Mouse (Mus musculus) lung, embryonic 15.5 days (tissue): ENCODE measurements around the gene Mgst2. TPM values are rescaled to one million over a fixed set of nuclear protein-coding genes. Genes with fewer than 3 reads are reported as not detected.

Source experiments
- ATAC-seq: fragments of 200-750 bp; cut with Nextera tagmentation; 2 replicates; pipeline ENCODE4 v1.8.0; 2017; ENCODE audit warnings: moderate number of reproducible peaks, borderline replicate concordance; ENCODE audit not compliant: low FRiP score, low TSS enrichment; ENCODE audit errors: extremely low read depth
- H3K27ac ChIP-seq: fragments of 300-500 bp; sonication (generic); 2 replicates; pipeline ENCODE4 v1.5.1; 2015; ENCODE audit warnings: moderate library complexity, mild to moderate bottlenecking, inconsistent platforms
- H3K27me3 ChIP-seq: fragments of 300-500 bp; sonication (generic); 2 replicates; pipeline ENCODE4 v1.6.1; 2015; ENCODE audit warnings: inconsistent platforms
- H3K36me3 ChIP-seq: fragments of 300-500 bp; sonication (generic); 2 replicates; pipeline ENCODE4 v1.6.1; 2015; ENCODE audit warnings: inconsistent platforms
- H3K4me1 ChIP-seq: fragments of 300-500 bp; sonication (generic); 2 replicates; pipeline ENCODE4 v1.6.1; 2015; ENCODE audit warnings: inconsistent platforms
- H3K4me2 ChIP-seq: fragments of 300-500 bp; sonication (generic); 2 replicates; pipeline ENCODE4 v1.6.1; 2015; ENCODE audit warnings: inconsistent platforms, mild to moderate bottlenecking, moderate library complexity
- H3K4me3 ChIP-seq: fragments of 300-500 bp; sonication (generic); 2 replicates; pipeline ENCODE4 v1.5.1; 2015; ENCODE audit warnings: mild to moderate bottlenecking, inconsistent platforms
- H3K9ac ChIP-seq: fragments of 300-500 bp; sonication (generic); 2 replicates; pipeline ENCODE4 v1.6.1; 2015; ENCODE audit warnings: inconsistent platforms
- H3K9me3 ChIP-seq: fragments of 300-500 bp; sonication (generic); 2 replicates; pipeline ENCODE4 v1.6.1; 2016; ENCODE audit warnings: inconsistent platforms
- WGBS: fragments of 180-500 bp; shearing (Covaris S2); methylation state at CpG from one replicate; pipeline ENCODE4 v1.1.7; 2015; 5-methylcytosine and 5-hydroxymethylcytosine counted together
- polyA plus RNA-seq: library from polyadenylated mRNA; unstranded; fragments of >200 nt; fragmentation: Nextera tagmentation; extraction: Ambion mirVana; gene quantifications from 2 replicates; pipeline ENCODE4 v1.2.1, GENCODE M21; 2015

Mgst2 gene
- polyA plus RNA-seq, 1 experiment from 2014 or later: 3.2 TPM

DNA sequence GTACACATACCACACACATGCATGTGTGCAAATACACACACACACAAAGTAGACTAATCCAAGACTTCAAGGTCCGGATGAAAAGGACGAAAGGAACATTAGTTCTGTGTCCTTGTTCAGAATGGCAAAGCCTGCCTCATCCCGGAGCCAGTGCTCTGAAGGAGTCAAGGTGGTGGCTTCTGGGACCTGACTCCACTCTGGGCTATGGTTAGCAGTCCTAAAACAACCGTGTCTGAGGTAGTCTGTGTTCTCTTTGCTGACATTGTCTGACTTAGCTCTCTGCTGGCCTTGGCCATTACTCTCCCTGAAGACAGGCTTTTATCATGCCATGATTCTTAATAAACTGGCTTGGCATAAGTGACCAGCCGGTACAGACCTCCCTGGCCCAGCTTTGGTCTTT lies 745 bp upstream of the Mgst2 start:
- Histone ChIP-seq H3K27ac (no peak overlapping the region), H3K9me3 (no peaks in the 10 kb centered on the region), H3K36me3 (no peaks in the 10 kb centered on the region), H3K4me2 (no peak overlapping the region), H3K4me3 (no peak overlapping the region), H3K4me1 (peaks cover 26% of the 10 kb centered on the region), H3K9ac (no peak overlapping the region), H3K27me3 (no peaks in the 10 kb centered on the region)
- no peak for ATAC-seq
- WGBS: 84% methylated on average over 5 of the region's 5 CpGs

DNA sequence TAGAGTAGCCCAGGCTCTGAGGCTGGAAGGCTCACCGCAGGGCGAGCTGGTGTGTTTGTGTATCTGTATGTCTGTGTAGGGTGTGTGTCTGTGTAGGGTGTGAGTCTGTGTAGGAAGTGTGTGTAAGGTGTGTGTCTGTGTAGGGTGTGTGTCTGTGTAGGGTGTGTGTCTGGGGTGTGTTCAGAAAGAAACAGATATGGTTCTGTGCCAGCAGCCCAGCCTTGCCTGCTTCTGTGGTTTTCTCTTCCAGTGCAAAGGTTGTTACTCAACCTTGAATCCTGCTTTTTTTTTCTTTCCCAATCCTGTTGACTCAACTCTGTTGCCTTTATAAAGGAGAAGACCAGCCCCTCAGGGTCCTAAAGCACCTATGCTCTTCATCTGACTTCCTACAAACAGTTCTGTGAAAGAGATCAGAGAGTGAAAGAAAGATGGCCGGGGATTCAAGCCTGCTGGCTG lies 689 bp downstream of the Mgst2 start:
- H3K4me3 ChIP-seq: no peak overlapping the region
- no peaks in the 10 kb centered on the region for H3K9me3 ChIP-seq
- WGBS: 68% methylated on average over 3 of the region's 3 CpGs
- ATAC-seq: no peak
- no peaks in the 10 kb centered on the region for H3K27me3 ChIP-seq
- H3K4me1 ChIP-seq: peaks cover 32% of the 10 kb centered on the region
- peak overlapping the region; percentile 47; the same call in 1 of the 2 replicates for H3K27ac ChIP-seq
- H3K4me2 ChIP-seq: no peak overlapping the region
- no peaks in the 10 kb centered on the region for H3K36me3 ChIP-seq
- no peak overlapping the region for H3K9ac ChIP-seq

DNA sequence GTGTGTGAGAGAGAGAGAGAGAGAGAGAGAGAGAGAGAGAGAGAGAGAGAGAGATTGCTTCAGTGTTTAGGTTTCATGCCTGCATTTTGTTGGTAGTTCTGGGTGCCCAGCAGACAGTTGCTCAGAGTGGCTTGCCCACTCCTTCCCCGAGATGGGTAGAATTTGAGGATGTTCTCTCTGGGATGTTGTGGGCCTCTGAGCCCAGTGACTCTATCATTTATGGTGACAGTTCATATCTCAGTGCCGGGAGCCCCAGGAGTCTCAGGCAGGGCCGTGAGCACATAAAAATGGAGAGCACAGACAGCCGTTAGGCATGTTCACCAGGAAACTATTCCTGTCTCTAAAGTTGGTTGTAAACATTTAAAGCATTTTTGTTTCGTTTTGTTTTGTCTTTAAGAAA lies 1.2 kb downstream of the Mgst2 start:
- Histone ChIP-seq H3K4me1 (peaks cover 37% of the 10 kb centered on the region), H3K27me3 (no peaks in the 10 kb centered on the region), H3K27ac (0 out of 2 replicates have a peak overlapping the region, but pooled peaks have one; percentile 19), H3K36me3 (no peaks in the 10 kb centered on the region), H3K4me2 (no peak overlapping the region), H3K9me3 (no peaks in the 10 kb centered on the region), H3K9ac (no peak overlapping the region), H3K4me3 (no peak overlapping the region)
- no peak for ATAC-seq
- 29% methylated on average over 5 of the region's 5 CpGs for WGBS

DNA sequence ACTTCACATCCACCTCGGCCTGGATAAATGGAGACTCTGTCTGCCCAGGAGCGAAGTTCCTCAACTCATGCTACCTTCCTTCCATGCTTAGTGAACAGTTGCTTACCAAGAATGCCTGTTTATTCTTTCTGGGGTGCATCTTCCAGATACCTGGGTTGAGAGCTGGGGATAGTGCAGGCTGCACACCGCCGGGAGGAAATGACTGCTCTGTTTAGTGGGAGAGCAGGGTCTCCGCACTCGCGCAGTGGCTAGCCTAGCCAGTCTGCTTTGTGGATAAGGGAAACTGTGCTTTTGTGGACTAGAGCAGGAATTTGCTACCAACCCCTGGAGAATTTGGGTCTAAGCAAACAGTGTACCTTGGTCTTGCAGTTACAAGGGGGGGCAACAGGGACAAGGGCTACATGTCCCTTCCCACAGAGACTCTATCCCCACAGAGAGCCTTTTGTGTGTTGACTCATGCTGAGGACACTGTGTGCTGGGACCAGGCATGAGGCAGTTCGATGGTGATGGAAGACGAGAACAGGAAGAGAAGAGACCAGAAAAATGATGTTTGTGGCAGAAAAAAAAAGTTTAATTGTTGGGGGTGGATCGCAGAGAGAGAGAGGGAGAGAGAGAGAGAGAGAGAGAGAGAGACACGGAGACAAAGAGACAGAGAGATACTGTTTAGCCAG lies 1.9 kb downstream of the Mgst2 start:
- Histone ChIP-seq H3K27ac (peak overlapping the region; percentile 22; the same call in 1 of the 2 replicates), H3K9ac (peak overlapping the region; percentile 13; the same call in 1 of the 2 replicates), H3K36me3 (no peaks in the 10 kb centered on the region), H3K4me2 (no peak overlapping the region), H3K9me3 (no peaks in the 10 kb centered on the region), H3K27me3 (no peaks in the 10 kb centered on the region), H3K4me1 (peaks cover 37% of the 10 kb centered on the region), H3K4me3 (no peak overlapping the region)
- WGBS: 53% methylated on average over 11 of the region's 11 CpGs
- ATAC-seq: no peak

DNA sequence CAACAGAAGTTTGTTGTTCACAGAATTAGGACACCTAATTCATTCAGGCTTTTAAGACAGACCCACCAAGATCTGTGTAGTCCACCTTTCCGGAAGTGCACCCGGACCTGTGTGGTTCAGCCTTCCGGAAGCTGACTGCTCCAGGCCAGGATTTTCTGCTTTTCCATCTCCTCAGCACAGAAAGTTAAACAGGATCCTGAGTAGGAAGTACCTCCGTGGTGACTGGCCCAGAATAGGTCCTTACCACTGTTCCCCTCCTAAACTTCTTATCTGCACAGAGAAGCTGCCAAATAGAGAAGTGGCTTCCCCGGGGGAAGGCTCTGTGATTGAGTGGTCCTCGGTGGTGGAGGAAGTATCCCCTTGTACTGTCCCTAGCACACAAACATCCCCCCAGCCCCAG lies 2.4 kb downstream of the Mgst2 start:
- Histone ChIP-seq H3K9ac (no peak overlapping the region), H3K4me1 (peaks cover 38% of the 10 kb centered on the region), H3K27me3 (no peaks in the 10 kb centered on the region), H3K4me3 (no peak overlapping the region), H3K36me3 (no peaks in the 10 kb centered on the region), H3K9me3 (no peaks in the 10 kb centered on the region), H3K27ac (peak overlapping the region; percentile 22), H3K4me2 (no peak overlapping the region)
- no peak for ATAC-seq
- WGBS: 23% methylated on average over 6 of the region's 6 CpGs

DNA sequence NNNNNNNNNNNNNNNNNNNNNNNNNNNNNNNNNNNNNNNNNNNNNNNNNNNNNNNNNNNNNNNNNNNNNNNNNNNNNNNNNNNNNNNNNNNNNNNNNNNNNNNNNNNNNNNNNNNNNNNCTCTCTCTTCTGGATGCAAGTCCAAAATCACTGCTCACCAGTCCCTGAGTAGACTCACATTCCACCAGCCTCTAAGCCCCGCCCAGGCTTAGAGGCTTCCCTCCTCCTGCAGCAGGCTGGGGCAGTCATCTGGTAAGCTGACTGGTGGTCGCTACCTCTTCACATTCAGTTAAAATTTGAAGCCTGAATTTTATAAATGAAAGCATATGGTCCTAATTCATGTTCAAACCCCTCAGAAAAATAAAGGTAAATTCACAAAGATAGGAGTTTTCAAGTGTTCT lies 8.4 kb downstream of the Mgst2 start:
- H3K4me3 ChIP-seq: no peak overlapping the region
- 42% methylated on average over 2 of the region's 2 CpGs for WGBS
- ATAC-seq: no peak
- no peaks in the 10 kb centered on the region for H3K9me3 ChIP-seq
- H3K27me3 ChIP-seq: no peaks in the 10 kb centered on the region
- 0 out of 2 replicates have a peak overlapping the region, but pooled peaks have one; percentile 20 for H3K27ac ChIP-seq
- peaks cover 24% of the 10 kb centered on the region for H3K4me1 ChIP-seq
- H3K9ac ChIP-seq: no peak overlapping the region
- H3K36me3 ChIP-seq: no peaks in the 10 kb centered on the region
- H3K4me2 ChIP-seq: no peak overlapping the region

DNA sequence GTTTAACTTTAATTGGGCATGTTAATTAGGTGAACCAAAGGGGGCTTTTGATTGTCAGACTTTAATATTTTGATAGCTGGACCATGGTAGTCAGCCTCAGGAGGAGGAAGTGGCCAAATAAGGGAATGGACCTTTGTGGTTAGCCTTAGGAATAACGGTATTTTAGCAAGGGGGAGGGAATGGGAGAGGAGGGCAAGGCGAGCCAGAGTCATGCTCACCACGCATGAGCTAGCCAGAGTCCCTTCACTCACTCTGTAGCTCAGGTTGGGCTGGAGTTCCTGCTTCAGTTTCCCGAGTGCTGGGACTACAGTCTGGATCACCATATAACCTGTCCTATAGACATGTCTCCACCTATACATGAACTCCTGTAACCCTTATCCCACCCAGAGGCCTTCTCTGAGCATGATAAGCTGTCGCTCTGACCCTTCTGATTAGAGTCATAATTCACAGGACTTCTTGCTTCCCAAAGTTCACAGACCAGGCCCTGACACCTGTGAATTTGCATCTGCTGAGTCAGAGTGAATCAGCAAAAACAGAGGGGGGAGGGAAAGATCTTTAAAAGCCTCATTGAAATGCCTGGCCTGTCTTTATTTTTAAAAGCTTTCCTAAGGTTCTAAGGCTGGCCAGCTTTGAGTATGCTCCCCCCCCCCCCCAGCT lies 10.4 kb downstream of the Mgst2 start:
- ATAC-seq: no peak
- no peak overlapping the region for H3K27ac ChIP-seq
- H3K4me3 ChIP-seq: no peak overlapping the region
- H3K4me2 ChIP-seq: no peak overlapping the region
- no peaks in the 10 kb centered on the region for H3K27me3 ChIP-seq
- no peaks in the 10 kb centered on the region for H3K36me3 ChIP-seq
- H3K4me1 ChIP-seq: peaks cover 21% of the 10 kb centered on the region
- H3K9ac ChIP-seq: no peak overlapping the region
- no peaks in the 10 kb centered on the region for H3K9me3 ChIP-seq
- 68% methylated on average over 5 of the region's 5 CpGs for WGBS

DNA sequence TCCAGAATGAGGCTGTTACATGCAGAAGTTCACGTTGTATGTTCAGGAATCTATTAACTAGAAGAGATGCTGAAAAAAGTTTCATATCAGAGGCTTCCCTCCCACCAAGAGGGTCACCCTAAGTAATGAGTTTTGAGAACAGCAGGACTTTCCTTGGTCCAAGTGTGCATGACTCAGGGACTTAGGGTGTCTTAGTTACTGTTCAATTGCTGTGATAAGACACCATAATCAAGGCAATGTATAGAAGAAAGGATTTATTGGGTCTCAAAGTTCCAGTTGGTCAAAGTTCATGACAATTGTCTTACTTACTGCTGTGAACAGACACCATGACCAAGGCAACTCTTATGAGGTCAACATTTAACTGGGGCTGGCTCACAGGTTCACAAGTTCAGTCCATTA lies 10.9 kb downstream of the Mgst2 start:
- ATAC-seq: no peak
- Histone ChIP-seq H3K27ac (no peak overlapping the region), H3K9me3 (no peaks in the 10 kb centered on the region), H3K4me3 (no peak overlapping the region), H3K4me2 (no peak overlapping the region), H3K27me3 (no peaks in the 10 kb centered on the region), H3K36me3 (no peaks in the 10 kb centered on the region), H3K9ac (no peak overlapping the region), H3K4me1 (peaks cover 16% of the 10 kb centered on the region)
- WGBS: 87% methylated on average over 1 of the region's 1 CpGs

DNA sequence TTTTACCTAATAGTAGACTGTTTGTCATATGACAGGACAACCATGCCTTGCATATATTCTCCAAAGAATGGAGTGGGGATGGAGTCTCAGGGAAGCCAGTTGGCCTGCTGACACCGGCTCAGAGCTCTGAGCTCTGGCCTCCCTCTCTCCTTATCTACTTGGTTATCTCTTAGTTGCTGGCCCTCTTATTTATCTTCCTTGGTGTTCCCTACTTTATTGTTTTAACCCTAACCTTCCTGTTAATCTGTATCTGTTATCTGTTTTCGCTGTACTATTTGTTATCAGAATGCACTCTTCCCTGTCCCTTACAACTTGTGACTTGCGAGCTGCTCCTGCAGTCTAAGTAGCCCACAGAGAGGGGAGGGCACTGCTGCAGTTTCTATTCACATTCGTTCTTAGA lies 12.5 kb downstream of the Mgst2 start:
- Histone ChIP-seq H3K4me1 (peaks cover 11% of the 10 kb centered on the region; the same call in 1 of the 2 replicates), H3K9ac (no peak overlapping the region), H3K4me2 (no peak overlapping the region), H3K4me3 (no peak overlapping the region), H3K9me3 (no peaks in the 10 kb centered on the region), H3K36me3 (no peaks in the 10 kb centered on the region), H3K27me3 (no peaks in the 10 kb centered on the region), H3K27ac (no peak overlapping the region)
- no peak for ATAC-seq
- 36% methylated on average over 4 of the region's 4 CpGs for WGBS

DNA sequence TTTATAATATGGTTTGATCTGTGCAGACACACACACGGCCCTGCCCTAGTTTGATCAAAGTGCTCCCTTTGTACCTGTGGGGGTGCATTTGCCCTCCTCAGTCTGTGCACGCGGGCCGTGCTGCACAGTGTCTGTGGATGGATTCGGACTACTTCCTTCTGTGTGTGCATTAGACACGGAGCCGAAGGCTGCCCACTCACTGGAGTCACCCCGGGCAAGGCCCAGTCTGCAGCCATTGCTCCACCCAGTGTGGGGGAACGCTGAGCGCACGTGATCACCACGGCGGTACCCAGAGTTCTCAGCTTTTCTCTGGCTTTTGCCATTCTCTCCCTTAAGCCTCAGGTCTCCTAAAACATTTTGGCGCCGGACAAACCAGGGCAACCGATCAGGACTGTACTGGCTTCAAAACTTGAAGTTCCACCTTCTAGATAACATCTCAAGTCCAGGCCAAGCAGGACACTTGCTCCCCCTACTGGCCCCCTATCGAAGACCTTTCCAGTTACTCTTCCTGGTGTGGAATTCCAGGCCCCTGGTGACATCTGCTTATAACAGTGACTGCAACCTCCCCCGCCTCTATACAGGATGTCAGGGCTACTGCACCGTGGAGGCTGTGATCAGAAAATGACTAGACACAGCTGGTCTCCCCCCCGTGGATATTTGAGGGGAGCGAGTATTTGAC lies 13.4 kb downstream of the Mgst2 start:
- Histone ChIP-seq H3K27me3 (no peaks in the 10 kb centered on the region), H3K9ac (no peak overlapping the region), H3K4me1 (peaks cover 3% of the 10 kb centered on the region; the same call in 1 of the 2 replicates), H3K4me2 (no peak overlapping the region), H3K27ac (no peak overlapping the region), H3K4me3 (no peak overlapping the region), H3K9me3 (no peaks in the 10 kb centered on the region), H3K36me3 (no peaks in the 10 kb centered on the region)
- ATAC-seq: no peak
- 65% methylated on average over 21 of the region's 21 CpGs for WGBS

DNA sequence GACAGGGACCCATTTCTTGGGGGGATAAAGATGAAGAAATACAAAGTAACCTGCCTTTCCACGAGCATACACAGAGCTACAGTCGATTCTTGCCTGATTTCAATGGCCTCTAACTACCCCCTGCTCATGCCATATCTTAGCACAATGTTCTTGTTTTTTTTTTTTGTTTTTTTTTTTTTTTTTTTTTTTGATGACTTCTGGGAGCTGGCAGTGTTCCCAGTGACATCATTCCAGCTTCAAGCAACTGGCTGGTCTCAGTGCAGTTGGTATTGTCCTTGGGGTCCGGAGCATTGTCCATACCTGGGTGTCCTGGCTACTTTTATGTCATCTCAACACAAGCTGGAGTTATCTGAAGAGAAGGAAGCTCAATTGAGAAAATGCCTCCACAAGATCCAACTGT lies 14.8 kb downstream of the Mgst2 start:
- Histone ChIP-seq H3K4me1 (peaks cover 3% of the 10 kb centered on the region; the same call in 1 of the 2 replicates), H3K27ac (no peak overlapping the region), H3K4me2 (no peak overlapping the region), H3K36me3 (no peaks in the 10 kb centered on the region), H3K4me3 (no peak overlapping the region), H3K9me3 (no peaks in the 10 kb centered on the region), H3K9ac (no peak overlapping the region), H3K27me3 (no peaks in the 10 kb centered on the region)
- no peak for ATAC-seq
- 77% methylated on average over 3 of the region's 3 CpGs for WGBS

DNA sequence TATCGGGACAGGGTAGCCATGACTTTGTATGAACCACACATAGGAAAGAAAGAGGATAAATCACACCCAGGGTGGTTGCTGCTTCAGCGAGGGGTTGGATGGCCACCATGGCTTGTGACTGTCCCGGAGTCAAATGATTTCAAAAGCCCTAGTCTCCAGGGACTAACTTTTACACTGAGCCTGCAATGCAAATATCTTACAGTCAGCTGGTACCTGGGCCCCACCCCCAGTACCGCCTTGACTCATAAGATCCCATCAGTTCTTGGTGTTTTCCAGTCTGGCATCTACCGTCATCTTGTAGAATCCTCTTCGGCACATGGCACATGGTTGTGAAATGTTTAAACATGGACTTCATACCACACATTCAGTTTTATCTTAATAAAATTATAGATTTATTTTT lies 25.4 kb downstream of the Mgst2 start:
- Histone ChIP-seq H3K4me3 (no peak overlapping the region), H3K4me1 (no peaks in the 10 kb centered on the region), H3K4me2 (no peak overlapping the region), H3K9me3 (no peaks in the 10 kb centered on the region), H3K27me3 (no peaks in the 10 kb centered on the region), H3K9ac (no peak overlapping the region), H3K27ac (no peak overlapping the region), H3K36me3 (peaks cover 12% of the 10 kb centered on the region)
- ATAC-seq: no peak
- 90% methylated on average over 6 of the region's 6 CpGs for WGBS
